Mouse (Mus musculus) CH12.LX (cell line): Measurements from ENCODE around the gene Tspan17. TPM values are rescaled to one million over a fixed set of nuclear protein-coding genes. Genes with fewer than 3 reads are reported as not detected.

Experiments
- DNase-seq: peaks from one replicate; pipeline ENCODE4 v3.0.0-alpha.2; 2013; ENCODE audit errors: extremely low read depth
- H3K27ac ChIP-seq: 2 replicates; pipeline ENCODE4 v1.5.1; 2012; ENCODE audit warnings: low read depth, mild to moderate bottlenecking, control low read depth, moderate library complexity; ENCODE audit not compliant: insufficient read depth
- H3K27me3 ChIP-seq: replicated peaks from 2 replicates; pipeline ENCODE3; 2012; ENCODE audit warnings: inconsistent platforms
- H3K36me3 ChIP-seq, 2 experiments: replicated peaks in 1 of 2; 2 replicates each; pipeline versions ENCODE3 to v1.6.1; 2012; ENCODE audit warnings: inconsistent platforms in 1 of 2, low read length in 1 of 2, mild to moderate bottlenecking in 1 of 2, mixed read lengths in 1 of 2, moderate library complexity in 1 of 2; ENCODE audit not compliant: control insufficient read depth in 1 of 2, insufficient read depth in 1 of 2
- H3K4me1 ChIP-seq, 2 experiments: 2 replicates each; pipeline ENCODE4 v1.6.1; 2012; ENCODE audit warnings: inconsistent platforms in 1 of 2, moderate library complexity in 1 of 2; ENCODE audit not compliant: insufficient read depth in 2 of 2, control insufficient read depth in 1 of 2
- H3K4me2 ChIP-seq: 2 replicates; pipeline ENCODE4 v1.6.1; 2012; ENCODE audit warnings: low read depth, mild to moderate bottlenecking, control low read depth; ENCODE audit not compliant: poor library complexity, insufficient read depth, severe bottlenecking
- H3K4me3 ChIP-seq, 3 experiments: fragments of 150-350 bp in 1 of 3; sonication (generic) in 1 of 3; replicated peaks in 1 of 3; 2 replicates each; pipeline versions ENCODE3 to v1.5.1; 2011 to 2012; ENCODE audit warnings: low read depth in 2 of 3, low read length in 2 of 3, mild to moderate bottlenecking in 2 of 3, moderate library complexity in 2 of 3, control low read depth in 1 of 3, improper control_type of control experiment in 1 of 3, inconsistent platforms in 1 of 3, mixed read lengths in 1 of 3; ENCODE audit not compliant: poor library complexity in 1 of 3
- H3K79me2 ChIP-seq: replicated peaks from 2 replicates; pipeline ENCODE4 v1.6.1; 2012; ENCODE audit warnings: mild to moderate bottlenecking, moderate library complexity; ENCODE audit not compliant: control insufficient read depth, poor library complexity, insufficient read depth, severe bottlenecking; ENCODE audit errors: extremely low read depth
- H3K9ac ChIP-seq: 2 replicates; pipeline ENCODE4 v1.6.1; 2012; ENCODE audit warnings: low read depth, mild to moderate bottlenecking, control low read depth, moderate library complexity; ENCODE audit not compliant: insufficient read depth
- H3K9me3 ChIP-seq: replicated peaks from 2 replicates; pipeline ENCODE3; 2012; ENCODE audit warnings: low read length, inconsistent platforms, mixed read lengths
- BHLHE40 ChIP-seq: IDR thresholded peaks from 2 replicates; pipeline ENCODE4 v1.6.1; 2011; ENCODE audit warnings: mild to moderate bottlenecking, low read depth, low read length, improper control_type of control experiment
- E2F4 ChIP-seq: IDR thresholded peaks from 2 replicates; pipeline ENCODE4 v1.6.1; 2011; ENCODE audit warnings: low read depth, low read length, improper control_type of control experiment; ENCODE audit not compliant: insufficient replicate concordance
- ELF1 ChIP-seq: IDR thresholded peaks from 2 replicates; pipeline ENCODE4 v1.6.1; 2014; ENCODE audit warnings: low read depth, mild to moderate bottlenecking, inconsistent platforms, low read length, improper control_type of control experiment
- EP300 ChIP-seq: IDR thresholded peaks from 2 replicates; pipeline ENCODE4 v1.6.1; 2011; ENCODE audit warnings: low read length, improper control_type of control experiment
- GABPA ChIP-seq: IDR thresholded peaks from 2 replicates; pipeline ENCODE4 v1.6.1; 2012; ENCODE audit warnings: low read depth, low read length, improper control_type of control experiment, inconsistent platforms; ENCODE audit not compliant: insufficient replicate concordance
- MAZ ChIP-seq: IDR thresholded peaks from 2 replicates; pipeline ENCODE4 v1.6.1; 2012; ENCODE audit warnings: low read depth, mild to moderate bottlenecking, inconsistent platforms, low read length, improper control_type of control experiment, moderate library complexity
- MXI1 ChIP-seq: IDR thresholded peaks from 2 replicates; pipeline ENCODE4 v1.6.1; 2011; ENCODE audit warnings: mild to moderate bottlenecking, low read depth, low read length, improper control_type of control experiment
- MYC ChIP-seq: IDR thresholded peaks from 2 replicates; pipeline ENCODE4 v1.6.1; 2011; ENCODE audit warnings: low read depth, mild to moderate bottlenecking, improper control_type of control experiment, low read length
- NRF1 ChIP-seq: IDR thresholded peaks from 2 replicates; pipeline ENCODE4 v1.6.1; 2014; ENCODE audit warnings: low read depth, mild to moderate bottlenecking, inconsistent platforms, low read length, improper control_type of control experiment, moderate library complexity
- POLR2AphosphoS2 ChIP-seq: IDR thresholded peaks from 2 replicates; pipeline ENCODE4 v1.6.1; 2011; ENCODE audit warnings: low read depth, low read length, improper control_type of control experiment
- RCOR1 ChIP-seq: conservative IDR thresholded peaks from 2 replicates; pipeline ENCODE4 v1.6.1; 2012; ENCODE audit warnings: low read depth, mild to moderate bottlenecking, inconsistent platforms, low read length, improper control_type of control experiment
- TCF12 ChIP-seq: IDR thresholded peaks from 2 replicates; pipeline ENCODE4 v1.6.1; 2014; ENCODE audit warnings: low read depth, mild to moderate bottlenecking, inconsistent platforms, low read length, improper control_type of control experiment
- UBTF ChIP-seq: IDR thresholded peaks from 2 replicates; pipeline ENCODE4 v1.6.1; 2012; ENCODE audit warnings: low read depth, mild to moderate bottlenecking, inconsistent platforms, low read length, improper control_type of control experiment, moderate library complexity
- ZMIZ1 ChIP-seq: IDR thresholded peaks from 2 replicates; pipeline ENCODE4 v1.6.1; 2012; ENCODE audit warnings: low read depth, mild to moderate bottlenecking, inconsistent platforms, low read length, improper control_type of control experiment
- ZNF384 ChIP-seq: IDR thresholded peaks from 2 replicates; pipeline ENCODE4 v1.6.1; 2012; ENCODE audit warnings: low read depth, low read length, improper control_type of control experiment, inconsistent platforms
- dilution Hi-C: fragments of 300-500 bp; cut with MboI; formaldehyde crosslinking; loops from 2 replicates; pipeline ENCODE4 v1.14.3; 2020; ENCODE audit warnings: low sequenced_read_pairs; ENCODE audit not compliant: extremely low pct_unique_long_range_greater_than_20kb, extremely low pct_ligation_motif_present
- in situ Hi-C: fragments of 300-500 bp; cut with MboI; formaldehyde crosslinking; loops from 3 replicates; pipeline ENCODE4 v1.14.3; 2019; ENCODE audit warnings: low sequenced_read_pairs, low pct_ligation_motif_present, low pct_unique_long_range_greater_than_20kb, mixed read lengths
- polyA plus RNA-seq: library from polyadenylated mRNA; unstranded; fragments of >175 nt; gene quantifications from 2 replicates; pipeline ENCODE4 v1.2.1, GENCODE M21; 2012; ENCODE audit warnings: low read depth; ENCODE audit not compliant: insufficient read length
- total RNA-seq, 2 experiments: library from RNA; depleted of rRNA; stranded (reverse); fragments of 300-350 nt in 1 of 2; fragments of >200 nt in 1 of 2; gene quantifications; 2 replicates each; pipeline ENCODE4 v1.2.3; 2012 to 2014

The Tspan17 gene
- total and polyA plus RNA-seq, 3 experiments = 0.61 to 0.68 TPM; not detected in 1

DNA sequence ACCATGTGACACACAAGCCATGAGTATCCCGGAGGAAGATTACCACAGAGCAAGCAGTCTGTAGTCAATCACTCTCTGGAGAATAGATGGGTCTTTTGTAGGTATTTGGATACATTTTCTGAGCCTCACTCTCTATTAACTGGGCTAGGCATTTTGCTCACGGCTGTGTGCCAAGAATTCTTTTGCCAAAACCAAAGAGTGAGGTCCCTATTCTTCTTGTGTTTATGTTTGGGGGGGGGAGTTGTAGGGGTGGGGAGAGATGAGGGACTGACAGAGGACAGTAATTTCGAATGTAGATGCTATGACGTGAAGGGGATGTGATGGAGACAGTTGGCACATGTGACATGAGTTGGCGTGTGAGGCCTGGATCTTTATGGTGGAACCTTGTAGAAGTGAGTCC is 47.9 kb downstream of the Tspan17 start:
- Histone ChIP-seq H3K27me3 (peaks cover 74% of the 10 kb centered on the region), H3K4me2 (no peak overlapping the region), H3K9ac (no peak overlapping the region), H3K79me2 (no peaks in the 10 kb centered on the region), H3K4me3 (no peak overlapping the region), H3K36me3 (no peaks in the 10 kb centered on the region), H3K27ac (no peak overlapping the region), H3K9me3 (peaks cover 12% of the 10 kb centered on the region), H3K4me1 (no peaks in the 10 kb centered on the region)
- dilution Hi-C loops (no loop called here), in situ Hi-C loops (no loop called here)
- TF ChIP-seq UBTF (no peak), BHLHE40 (no peak), EP300 (no peak), POLR2AphosphoS2 (no peak), ELF1 (no peak), RCOR1 (no peak), GABPA (no peak)
- DNase-seq = no peak

GRCm38 (mm10) chr13:54837471-54837889 is 48.3 kb downstream of the Tspan17 start:
- no peak overlapping the region for H3K27ac ChIP-seq
- in situ Hi-C loops (no loop called here), dilution Hi-C loops (no loop called here)
- H3K9ac ChIP-seq = no peak overlapping the region
- H3K27me3 ChIP-seq = peaks cover 72% of the 10 kb centered on the region
- H3K36me3 ChIP-seq = no peaks in the 10 kb centered on the region
- TF ChIP-seq MAZ (no peak), ZNF384 (no peak), ZMIZ1 (no peak), MXI1 (no peak), NRF1 (no peak), EP300 (no peak), GABPA (no peak)
- peaks cover 16% of the 10 kb centered on the region for H3K9me3 ChIP-seq
- H3K4me3 ChIP-seq = no peak overlapping the region
- no peak overlapping the region for H3K4me2 ChIP-seq
- H3K4me1 ChIP-seq = no peaks in the 10 kb centered on the region
- no peaks in the 10 kb centered on the region for H3K79me2 ChIP-seq
- no peak for DNase-seq

GRCm38 (mm10) chr13:54838540-54838939 is 49.4 kb downstream of the Tspan17 start:
- Histone ChIP-seq H3K27me3 (peaks cover 72% of the 10 kb centered on the region), H3K9ac (no peak overlapping the region), H3K36me3 (no peaks in the 10 kb centered on the region), H3K79me2 (no peaks in the 10 kb centered on the region), H3K4me3 (no peak overlapping the region), H3K27ac (no peak overlapping the region), H3K9me3 (peaks cover 21% of the 10 kb centered on the region), H3K4me1 (no peaks in the 10 kb centered on the region), H3K4me2 (peak overlapping the region; percentile 39)
- dilution Hi-C loops (no loop called here), in situ Hi-C loops (no loop called here)
- TF ChIP-seq EP300 (no peak), E2F4 (no peak), TCF12 (no peak), POLR2AphosphoS2 (no peak), MYC (no peak)
- peak; percentile 12 for DNase-seq
